Mouse (Mus musculus) Patski (cell line): Measurements from ENCODE around the gene Vps9d1. TPM values are rescaled to one million over a fixed set of nuclear protein-coding genes. Genes with fewer than 3 reads are reported as not detected.

ENCODE experiments used
- ATAC-seq: fragments of 100-300 bp; one replicate; pipeline ENCODE4 v1.8.0; 2021
- CTCF ChIA-PET: fragments of 350-600 bp; sonication (Branson Sonifier 250); formaldehyde crosslinking; loops from one replicate; lab custom pipeline; 2022; ENCODE audit warnings: inconsistent platforms; lab: Charles Lee
- POLR2A ChIA-PET: fragments of 350-600 bp; sonication (Branson Sonifier 250); formaldehyde crosslinking; loops from one replicate; lab custom pipeline; 2022; ENCODE audit warnings: antibody characterized with exemption, inconsistent platforms; lab: Charles Lee
- DNase-seq: peaks from one replicate; pipeline ENCODE4 v3.0.0-alpha.2; 2011; ENCODE audit warnings: low read depth, low spot score
- H3K27me3 ChIP-seq: fragments of 371-371 bp; one replicate; pipeline ENCODE4 v1.5.1; 2021
- CTCF ChIP-seq: fragments of 100-300 bp; IDR thresholded peaks from one replicate; pipeline ENCODE4 v1.5.1; 2021
- in situ Hi-C: fragments of 300-500 bp; cut with MboI; formaldehyde crosslinking; loops from 3 replicates; pipeline ENCODE4 v1.11.1; 2018; ENCODE audit warnings: low pct_unique_long_range_greater_than_20kb, mixed read lengths
- polyA plus RNA-seq: library from polyadenylated mRNA; unstranded; gene quantifications from one replicate; pipeline ENCODE4 v1.2.3, GENCODE M21; 2021

Vps9d1 gene
- polyA plus RNA-seq, 1 experiment from 2014 or later, result 22.1 TPM

- ChIA-PET CTCF (interaction anchor here (1.0 to 1.4 kb wide), 2 partner anchors 9 to 13 kb away, joined by 3 to 5 read pairs; no protein-coding TSS in a partner anchor), POLR2A (interaction anchor here (1.1 to 1.5 kb wide), 4 partner anchors 10 to 31 kb away, joined by 3 to 7 read pairs (median 4); partner anchors contain the start of gene Cdk10)
- TF ChIP-seq CTCF, result no peak
- ATAC-seq (no peak), DNase-seq (no peak)
- in situ Hi-C loops, result no loop called here
- no peaks in the 10 kb centered on the region for H3K27me3 ChIP-seq
Observed at GRCm38 (mm10) chr8:123255170-123255569, 1.0 kb upstream of the Vps9d1 start.

GRCm38 (mm10) chr8:123253451-123254098 is 573 bp downstream of the Vps9d1 start:
- no peak for DNase-seq
- ChIA-PET CTCF (no interaction called here), POLR2A (interaction anchor here (1.3 to 1.7 kb wide), 2 partner anchors 15 to 18 kb away, joined by 4 to 6 read pairs; partner anchors contain the start of gene Spata2l)
- H3K27me3 ChIP-seq, result no peaks in the 10 kb centered on the region
- peak; percentile 13 for ATAC-seq
- no peak for TF ChIP-seq CTCF
- in situ Hi-C loops, result no loop called here

GRCm38 (mm10) chr8:123252925-123253324 is 1.2 kb downstream of the Vps9d1 start:
- no peaks in the 10 kb centered on the region for H3K27me3 ChIP-seq
- DNase-seq (no peak), ATAC-seq (no peak)
- in situ Hi-C loops, result no loop called here
- ChIA-PET CTCF (no interaction called here), POLR2A (interaction anchor here (1.3 to 1.7 kb wide), 2 partner anchors 14 to 17 kb away, joined by 4 to 6 read pairs; partner anchors contain the start of gene Spata2l)
- TF ChIP-seq CTCF, result no peak

GRCm38 (mm10) chr8:123250940-123251339 is 3.2 kb downstream of the Vps9d1 start:
- no peak for DNase-seq
- CTCF ChIA-PET, result interaction anchor here (1.3 to 1.6 kb wide), 2 partner anchors 9 to 17 kb away, joined by 3 to 4 read pairs; no protein-coding TSS in a partner anchor
- POLR2A ChIA-PET, result interaction anchor here (1.5 kb wide), 2 partner anchors 12 to 17 kb away, joined by 3 to 4 read pairs; no protein-coding TSS in a partner anchor
- no peaks in the 10 kb centered on the region for H3K27me3 ChIP-seq
- TF ChIP-seq CTCF, result no peak
- no peak for ATAC-seq
- in situ Hi-C loops, result no loop called here

GRCm38 (mm10) chr8:123248596-123248995 is 5.6 kb downstream of the Vps9d1 start:
- ChIA-PET CTCF (interaction anchor here (1.0 kb wide), 1 partner anchor 15 kb away, joined by 3 read pairs; no protein-coding TSS in a partner anchor), POLR2A (no interaction called here)
- ATAC-seq (no peak), DNase-seq (no peak)
- in situ Hi-C loops, result no loop called here
- TF ChIP-seq CTCF, result no peak
- no peaks in the 10 kb centered on the region for H3K27me3 ChIP-seq

GRCm38 (mm10) chr8:123247748-123248147 is 6.4 kb downstream of the Vps9d1 start:
- ChIA-PET CTCF (no interaction called here), POLR2A (no interaction called here)
- TF ChIP-seq CTCF, result no peak
- in situ Hi-C loops, result no loop called here
- H3K27me3 ChIP-seq, result no peaks in the 10 kb centered on the region
- no peak for DNase-seq
- ATAC-seq, result no peak

- CTCF ChIA-PET, result interaction anchor here (1.2 to 1.9 kb wide), 2 partner anchors 9 to 10 kb away, joined by 3 to 5 read pairs; partner anchors contain the start of gene Spata2l
- no peaks in the 10 kb centered on the region for H3K27me3 ChIP-seq
- no peak for TF ChIP-seq CTCF
- DNase-seq (no peak), ATAC-seq (no peak)
- in situ Hi-C loops, result no loop called here
- POLR2A ChIA-PET, result interaction anchor here (1.3 kb wide), 1 partner anchor 9 kb away, joined by 4 read pairs; the partner anchor contains the start of gene Spata2l
Observed at GRCm38 (mm10) chr8:123245543-123245942, 8.6 kb downstream of the Vps9d1 start.

- DNase-seq, result no peak
- no peak for TF ChIP-seq CTCF
- ChIA-PET POLR2A (interaction anchor here (1.3 kb wide), 1 partner anchor 8 kb away, joined by 4 read pairs; the partner anchor contains the start of gene Spata2l), CTCF (no interaction called here)
- in situ Hi-C loops, result no loop called here
- ATAC-seq, result no peak
- H3K27me3 ChIP-seq, result no peaks in the 10 kb centered on the region
Observed at GRCm38 (mm10) chr8:123244382-123244781, 9.8 kb downstream of the Vps9d1 start.

- in situ Hi-C loops, result no loop called here
- ChIA-PET POLR2A (interaction anchor here (0.6 kb wide), 1 partner anchor 9 kb away, joined by 3 read pairs; no protein-coding TSS in a partner anchor), CTCF (no interaction called here)
- DNase-seq, result no peak
- no peak for TF ChIP-seq CTCF
- ATAC-seq, result no peak
- H3K27me3 ChIP-seq, result no peaks in the 10 kb centered on the region
Observed at GRCm38 (mm10) chr8:123243053-123243452, 11.1 kb downstream of the Vps9d1 start.

- DNase-seq, result no peak
- ChIA-PET CTCF (interaction anchor here (1.1 kb wide), 1 partner anchor 9 kb away, joined by 4 read pairs; no protein-coding TSS in a partner anchor), POLR2A (no interaction called here)
- H3K27me3 ChIP-seq, result no peaks in the 10 kb centered on the region
- ATAC-seq, result no peak
- in situ Hi-C loops, result no loop called here
- TF ChIP-seq CTCF, result no peak
Observed at GRCm38 (mm10) chr8:123242107-123242923, 11.8 kb downstream of the Vps9d1 start.
